Mouse (Mus musculus) lung, postnatal 10 days (tissue): ENCODE measurements around the gene Ror2.

ENCODE experiments used
- DNase-seq: peaks from one replicate; pipeline ENCODE4 v3.0.0; 2021

Ror2 gene

GRCm38 (mm10) chr13:53119586-53120426 is 166.1 kb downstream of the Ror2 start:
- peak; percentile 87 for DNase-seq

DNA sequence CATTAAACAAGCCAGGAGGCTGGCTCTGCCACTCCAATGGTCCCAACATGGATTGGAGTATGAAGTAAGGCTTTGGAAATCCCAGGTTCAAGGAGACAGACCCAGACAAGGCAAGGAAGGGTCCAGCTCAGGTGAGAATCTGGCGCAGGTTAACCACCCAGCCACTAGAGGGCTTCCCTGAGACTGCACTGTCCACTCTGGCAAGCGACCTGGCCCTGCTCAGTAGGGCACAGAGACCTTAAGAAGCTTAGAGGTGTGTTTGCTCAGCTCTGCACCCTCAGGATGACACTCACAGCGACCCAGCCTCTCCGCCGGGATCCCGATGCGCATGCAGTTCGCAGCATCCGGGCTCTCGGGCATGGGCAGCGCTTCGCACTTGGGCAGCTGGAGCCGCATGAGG is 167.5 kb downstream of the Ror2 start:
- no peak for DNase-seq

- no peak for DNase-seq
These were observed 168.0 kb downstream of the Ror2 start for GRCm38 (mm10) chr13:53117921-53118320.

GRCm38 (mm10) chr13:53110249-53110578 is 175.7 kb downstream of the Ror2 start:
- DNase-seq = no peak

DNA sequence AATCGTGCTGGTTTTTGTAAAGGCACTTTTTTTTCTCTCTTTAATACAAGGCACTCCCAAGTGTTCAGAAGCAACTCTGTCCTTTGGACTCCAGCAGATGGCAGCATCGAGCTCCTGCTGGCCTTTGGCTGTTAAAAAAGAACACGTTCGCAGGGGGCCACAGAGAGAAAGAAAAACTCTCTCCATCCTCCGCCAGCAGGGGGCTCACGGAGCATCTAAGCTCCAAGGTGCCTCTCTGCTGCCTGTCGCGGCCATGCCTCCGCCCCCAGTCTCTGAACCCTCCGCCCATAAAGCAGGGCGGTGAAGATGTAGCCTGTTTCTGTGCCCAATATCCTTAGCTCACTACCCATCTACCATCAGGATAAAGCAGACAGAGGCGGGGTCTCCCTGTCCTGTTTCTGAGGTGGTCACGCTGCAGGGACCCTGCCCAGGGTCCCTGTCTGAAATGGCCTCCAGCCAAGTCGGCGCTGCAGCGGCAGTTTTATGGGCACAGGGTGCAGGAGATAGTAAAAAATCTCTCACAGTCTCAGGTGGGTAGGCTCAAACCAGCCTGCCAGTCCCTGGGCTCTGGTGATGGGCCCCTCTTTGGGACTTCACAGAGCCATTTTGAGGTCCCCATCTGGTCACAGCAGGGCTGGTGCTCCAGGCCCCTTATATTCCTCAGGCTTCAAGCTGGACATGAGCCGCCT is 176.2 kb downstream of the Ror2 start:
- DNase-seq = peak; percentile 96

- no peak for DNase-seq
These were observed 179.2 kb downstream of the Ror2 start for GRCm38 (mm10) chr13:53106676-53107075.

- DNase-seq = peak; percentile 28
These were observed 185.9 kb downstream of the Ror2 start for GRCm38 (mm10) chr13:53099771-53100682.

- DNase-seq = peak; percentile 77
These were observed 189.3 kb downstream of the Ror2 start for GRCm38 (mm10) chr13:53096615-53097014.

- no peak for DNase-seq
These were observed 190.7 kb downstream of the Ror2 start for GRCm38 (mm10) chr13:53095222-53095621.

GRCm38 (mm10) chr13:53094658-53095057 is 191.3 kb downstream of the Ror2 start:
- DNase-seq = no peak

DNA sequence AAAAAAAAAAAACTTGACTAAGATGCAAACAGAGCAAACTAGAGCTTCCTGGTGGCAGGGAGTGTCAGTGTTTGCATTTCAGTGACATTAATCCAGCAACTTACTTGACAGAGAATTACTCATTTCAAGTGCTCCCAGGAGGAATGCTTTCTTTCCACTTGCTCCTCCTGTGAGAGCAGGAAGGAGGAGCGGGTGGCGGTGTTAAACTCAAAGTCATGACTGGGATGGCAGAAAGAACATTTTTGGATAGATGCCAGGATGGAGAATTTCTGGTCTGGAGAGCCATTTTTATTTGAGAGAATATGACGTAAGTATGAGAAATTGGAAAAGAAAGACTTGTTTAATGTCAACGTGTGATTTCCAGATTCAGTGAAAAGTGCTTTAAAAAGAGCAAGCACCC is 192.5 kb downstream of the Ror2 start:
- DNase-seq = no peak

GRCm38 (mm10) chr13:53086552-53087282 is 199.2 kb downstream of the Ror2 start:
- DNase-seq = no peak

DNA sequence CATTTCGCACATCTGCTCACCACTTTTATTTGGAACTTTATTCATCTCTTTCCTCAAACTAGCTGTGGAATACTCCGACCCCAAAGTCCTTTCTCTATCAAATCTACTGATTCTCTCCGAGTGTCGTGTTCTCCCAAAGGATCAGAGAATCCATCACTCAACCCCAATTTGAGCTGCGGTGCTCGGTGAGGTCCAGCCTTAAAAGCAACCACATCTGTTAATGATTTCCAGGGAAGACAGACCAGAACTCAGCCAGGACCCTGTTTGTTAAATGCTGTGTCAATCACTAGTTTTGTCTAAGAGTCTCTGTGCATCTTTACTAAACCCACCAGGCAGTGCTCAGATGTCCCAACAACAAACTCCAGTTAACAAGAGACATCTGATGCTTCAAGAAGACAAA is 204.1 kb downstream of the Ror2 start:
- DNase-seq = no peak

- DNase-seq = no peak
These were observed 208.1 kb downstream of the Ror2 start for GRCm38 (mm10) chr13:53077732-53078345.

DNA sequence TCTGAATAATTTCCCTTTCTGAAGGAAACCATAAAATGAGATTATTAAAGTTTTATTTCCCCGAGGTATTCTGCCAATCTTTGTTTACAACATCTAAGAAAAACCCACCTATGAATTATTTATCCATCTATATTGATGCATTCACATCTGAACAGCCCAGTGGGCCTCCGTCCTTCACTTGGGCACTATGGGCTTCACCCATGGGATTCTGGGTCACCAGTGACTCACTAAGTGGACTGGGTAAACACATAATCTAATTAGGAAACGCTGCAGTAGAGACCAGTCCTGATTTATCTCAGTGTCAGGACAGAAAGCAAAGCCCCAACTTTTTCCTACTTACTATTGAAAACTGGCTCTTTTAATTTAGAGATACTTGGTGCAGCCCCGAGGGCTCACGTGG is 210.9 kb downstream of the Ror2 start:
- DNase-seq = no peak

DNA sequence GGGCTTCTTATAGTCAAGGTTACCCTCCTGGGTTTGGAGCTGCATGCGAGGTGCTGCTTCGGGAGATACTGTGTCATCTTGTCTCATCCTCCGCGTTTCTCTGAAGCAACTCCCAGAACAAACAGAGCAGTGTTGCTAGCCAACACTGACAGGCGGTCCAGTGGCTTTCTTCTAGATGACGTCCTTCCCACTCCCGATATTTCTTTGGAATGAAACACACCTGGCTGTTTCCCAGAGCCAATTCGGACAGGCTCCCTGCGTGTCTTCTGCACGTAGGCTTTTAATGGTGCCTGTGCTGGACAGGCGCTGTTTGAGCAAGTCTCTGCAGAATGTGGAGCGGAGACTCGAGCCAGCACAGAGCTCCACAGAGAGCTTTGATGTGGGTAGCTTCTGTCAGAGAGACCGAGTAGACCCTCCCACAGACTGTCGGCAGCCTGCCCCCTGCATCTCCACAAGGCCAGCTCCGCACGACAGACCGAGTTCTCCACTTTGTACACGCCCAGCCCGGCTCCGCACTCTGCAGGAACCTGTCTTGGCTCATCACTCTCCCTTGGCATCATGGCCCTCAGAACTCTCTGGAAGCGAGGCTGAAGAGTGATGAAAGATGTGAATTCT is 216.7 kb downstream of the Ror2 start:
- peak; percentile 16 for DNase-seq

GRCm38 (mm10) chr13:53068461-53068860 is 217.5 kb downstream of the Ror2 start:
- DNase-seq = no peak

GRCm38 (mm10) chr13:53067949-53068348 is 218.0 kb downstream of the Ror2 start:
- DNase-seq = peak; percentile 26

DNA sequence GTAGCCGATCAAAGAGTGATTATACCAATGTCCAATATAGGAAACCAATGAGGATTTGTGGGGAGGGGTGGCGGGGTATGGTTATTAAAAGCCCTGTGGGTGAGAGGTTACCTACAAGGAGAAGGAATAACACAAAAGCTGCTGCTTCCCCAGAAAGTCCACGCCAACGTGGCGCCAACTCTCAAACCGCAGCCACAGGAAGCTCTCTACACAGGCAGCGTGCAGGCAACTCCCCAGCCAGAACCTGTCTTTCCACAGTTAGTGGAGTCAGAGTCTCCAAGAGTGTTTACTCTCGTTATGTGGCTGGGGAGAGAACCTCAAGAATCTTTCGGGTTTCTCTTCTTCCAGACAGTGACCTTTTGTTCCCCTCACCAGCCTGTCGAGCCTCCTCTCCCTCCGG is 220.8 kb downstream of the Ror2 start:
- no peak for DNase-seq

GRCm38 (mm10) chr13:53064681-53065080 is 221.2 kb downstream of the Ror2 start:
- DNase-seq = no peak
